Mouse (Mus musculus): ENCODE measurements around the gene Mctp2.

GRCm38 (mm10) chr7:72297013-72297412, 9.4 kb downstream of the Mctp2 start:
- no peak for TF ChIP-seq CTCF (IDR thresholded peaks at IDR 0.05; ENCODE audit: borderline replicate concordance, insufficient read depth, low read length)
- no peak for TF ChIP-seq POLR2A (IDR thresholded peaks at IDR 0.05; ENCODE audit: low read depth, low read length)
